Comparison of ENCODE assay signal across 21 mouse cellular contexts in the genomic region with DNA sequence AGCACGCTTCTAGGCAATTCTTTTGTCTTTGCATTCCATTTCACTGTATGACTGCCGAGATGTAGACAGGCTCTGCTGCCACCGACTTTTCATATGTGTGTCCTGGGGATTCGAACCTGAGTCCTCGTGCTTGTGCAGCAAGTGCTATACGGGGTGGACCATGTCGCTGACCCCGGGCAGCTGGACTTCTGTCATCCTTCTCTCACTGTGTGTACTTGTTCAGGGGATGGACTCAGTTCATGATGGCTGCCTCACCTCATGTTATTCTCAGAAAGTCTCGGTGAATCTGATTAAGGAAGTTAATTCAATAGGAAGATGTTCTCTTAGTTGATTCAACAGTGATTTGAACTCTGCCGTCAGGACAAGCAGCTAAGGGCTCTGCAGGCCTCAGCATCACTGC.
A peak's percentile ranks its signal among the peaks of the same experiment; 100 is the strongest.
DNase-seq lines count a peak whose midpoint lies in the region; ATAC-seq lines count a peak whose summit lies in the region.
"Had no signal": no experiment of that assay in that cellular context is flagged by ENCODE, and none has a peak within 500 bp of the region (broad histone marks: within the 10 kb centered on the region; RNA-seq: fewer than 3 reads in every experiment).

No protein-coding gene starts in this region.

- H3K27ac ChIP-seq in forebrain, embryonic 11.5 days (ENCODE audit: low read depth, low read length): no peak overlapping the region
- H3K27ac ChIP-seq in forebrain, embryonic 16.5 days (ENCODE audit: low read length): no peak overlapping the region
- H3K27ac ChIP-seq in midbrain, embryonic 11.5 days (ENCODE audit: low read depth, low read length): no peak overlapping the region
- H3K27ac ChIP-seq in midbrain, embryonic 13.5 days: no peak overlapping the region

- ATAC-seq in forebrain, embryonic 11.5 days (replicated peaks; ENCODE audit: low FRiP score): no peak
- ATAC-seq in forebrain, embryonic 16.5 days: no peak
- no peak for ATAC-seq in midbrain, embryonic 11.5 days (ENCODE audit: low FRiP score)
- no peak for ATAC-seq in midbrain, embryonic 13.5 days
- ATAC-seq: activated CD4-positive, CD25-positive, alpha-beta regulatory T cell, adult 4 months; CD4-positive, CD25-positive, alpha-beta regulatory T cell, adult 4 months; Patski had no signal

- WGBS in forebrain, embryonic 11.5 days: 89% methylated on average over 10 of the region's 10 CpGs
- WGBS in forebrain, embryonic 16.5 days: 94% methylated on average over 10 of the region's 10 CpGs
- 93% methylated on average over 10 of the region's 10 CpGs for WGBS in midbrain, embryonic 11.5 days
- 92% methylated on average over 10 of the region's 10 CpGs for WGBS in midbrain, embryonic 13.5 days

- H3K4me3 ChIP-seq in forebrain, embryonic 11.5 days (ENCODE audit: low read depth, low read length): no peak overlapping the region
- H3K4me3 ChIP-seq in forebrain, embryonic 16.5 days (replicated peaks; ENCODE audit: low read length): no peak overlapping the region
- no peak overlapping the region for H3K4me3 ChIP-seq in midbrain, embryonic 11.5 days (ENCODE audit: low read depth, low read length)
- no peak overlapping the region for H3K4me3 ChIP-seq in midbrain, embryonic 13.5 days (replicated peaks)

- no peaks in the 10 kb centered on the region for H3K4me1 ChIP-seq in forebrain, embryonic 11.5 days (replicated peaks; ENCODE audit: control insufficient read depth, insufficient read depth, low read length)
- no peaks in the 10 kb centered on the region for H3K4me1 ChIP-seq in forebrain, embryonic 16.5 days (replicated peaks; ENCODE audit: control insufficient read depth, insufficient read depth, low read length)
- H3K4me1 ChIP-seq in midbrain, embryonic 11.5 days (ENCODE audit: control insufficient read depth, insufficient read depth, low read length): no peaks in the 10 kb centered on the region
- no peaks in the 10 kb centered on the region; the same call in 1 of the 2 replicates for H3K4me1 ChIP-seq in midbrain, embryonic 13.5 days (replicated peaks)

- H3K9me3 ChIP-seq in forebrain, embryonic 11.5 days (ENCODE audit: control insufficient read depth, low read length): no peaks in the 10 kb centered on the region
- peaks cover 7% of the 10 kb centered on the region; the same call in 1 of the 2 replicates for H3K9me3 ChIP-seq in forebrain, embryonic 16.5 days (ENCODE audit: control insufficient read depth, low read length)
- no peaks in the 10 kb centered on the region; the same call in 1 of the 2 replicates for H3K9me3 ChIP-seq in midbrain, embryonic 11.5 days (ENCODE audit: control insufficient read depth, low read length)
- peaks cover 4% of the 10 kb centered on the region; the same call in 1 of the 2 replicates for H3K9me3 ChIP-seq in midbrain, embryonic 13.5 days
- H3K9me3 ChIP-seq: G1E had no signal

- no peak overlapping the region for H3K9ac ChIP-seq in forebrain, embryonic 11.5 days (ENCODE audit: low read length)
- no peak overlapping the region for H3K9ac ChIP-seq in forebrain, embryonic 16.5 days (replicated peaks; ENCODE audit: low read depth, low read length)
- no peak overlapping the region for H3K9ac ChIP-seq in midbrain, embryonic 11.5 days (ENCODE audit: low read length)
- no peak overlapping the region for H3K9ac ChIP-seq in midbrain, embryonic 13.5 days (replicated peaks)

- H3K27me3 ChIP-seq in forebrain, embryonic 11.5 days (ENCODE audit: control insufficient read depth, insufficient read depth, low read length): no peaks in the 10 kb centered on the region
- no peaks in the 10 kb centered on the region for H3K27me3 ChIP-seq in forebrain, embryonic 16.5 days (replicated peaks; ENCODE audit: control insufficient read depth, insufficient read depth, low read length)
- no peaks in the 10 kb centered on the region for H3K27me3 ChIP-seq in midbrain, embryonic 11.5 days (ENCODE audit: control insufficient read depth, insufficient read depth, low read length)
- H3K27me3 ChIP-seq in midbrain, embryonic 13.5 days: peaks cover 7% of the 10 kb centered on the region; the same call in 1 of the 2 replicates
- H3K27me3 ChIP-seq: CH12.LX, Patski had no signal

- H3K36me3 ChIP-seq in forebrain, embryonic 11.5 days (ENCODE audit: control insufficient read depth, insufficient read depth, low read length): no peaks in the 10 kb centered on the region
- H3K36me3 ChIP-seq in forebrain, embryonic 16.5 days (ENCODE audit: control insufficient read depth, insufficient read depth): no peaks in the 10 kb centered on the region
- H3K36me3 ChIP-seq in midbrain, embryonic 11.5 days (ENCODE audit: control insufficient read depth, insufficient read depth, low read length): no peaks in the 10 kb centered on the region
- no peaks in the 10 kb centered on the region for H3K36me3 ChIP-seq in midbrain, embryonic 13.5 days
- H3K36me3 ChIP-seq: G1E had no signal

- peak; percentile 34 for DNase-seq in forebrain, embryonic 11.5 days (ENCODE audit: low spot score)
- DNase-seq in heart, adult 11 months: peak; percentile 82
- DNase-seq in heart, adult 9 months (ENCODE audit: low spot score in 2 of 2): no peak
- DNase-seq in midbrain, embryonic 11.5 days (ENCODE audit: low spot score, missing footprints): peak; percentile 53
- DNase-seq: adrenal gland, adult 2 months; adrenal gland, adult 8-10 months; adrenal gland, postnatal 10 days; adrenal gland, postnatal 14 days; adrenal gland, postnatal 25 days; adrenal gland, postnatal 36 days; B cell, adult 2 months; cerebellum, adult 11 months; cerebellum, adult 11-12 months; cerebellum, adult 18-20 months had no signal

- no peak overlapping the region for H3K4me2 ChIP-seq in forebrain, embryonic 11.5 days (ENCODE audit: low read depth, low read length, severe bottlenecking)
- no peak overlapping the region for H3K4me2 ChIP-seq in forebrain, embryonic 16.5 days (ENCODE audit: low read length)
- H3K4me2 ChIP-seq in midbrain, embryonic 11.5 days: no peak overlapping the region
- no peak overlapping the region for H3K4me2 ChIP-seq in midbrain, embryonic 13.5 days (replicated peaks)

Comparison
In these comparisons a context has a peak if more than half of its experiments do, and no peak if none do; other contexts are left out.
1. DNase-seq: peak in forebrain, embryonic 11.5 days (single experiment), heart, adult 11 months (single experiment) and midbrain, embryonic 11.5 days (single experiment); none in heart, adult 9 months (0 of 2).